Mouse (Mus musculus): ENCODE data around the gene Prkcd. TPM values are rescaled to one million over a fixed set of nuclear protein-coding genes. Genes with fewer than 3 reads are reported as not detected.

Gene Prkcd
- polyA plus RNA-seq, 1 experiment = 287 TPM

- TF ChIP-seq POLR2A (IDR thresholded peaks at IDR 0.05; ENCODE audit: low read depth, low read length) = no peak
- TF ChIP-seq CTCF (IDR thresholded peaks at IDR 0.05; ENCODE audit: extremely low read depth, insufficient read length, insufficient replicate concordance, low read depth, low read length) = no peak
- 17% methylated on average over 8 of the region's 8 CpGs for WGBS
- H3K36me3 ChIP-seq (ENCODE audit: control insufficient read depth, insufficient read depth, low read length) = no peaks in the 10 kb centered on the region; the same call in 1 of the 2 replicates
These were observed 77.8 kb downstream of the Prkcd start, which contains the start of gene Tkt for GRCm38 (mm10) chr14:30548131-30548720. TSS of gene Tkt (plus strand) at chr14:30548359.

More at GRCm38 (mm10) chr14:30548131-30548720, 77.8 kb downstream of the Prkcd start, which contains the start of gene Tkt:
- Histone ChIP-seq H3K4me1 (ENCODE audit: control insufficient read depth, insufficient read depth, insufficient read length, low read length) (peaks cover 16% of the 10 kb centered on the region), H3K4me3 (ENCODE audit: low read depth, low read length) (peak within 1 kb of the TSS; percentile 74), H3K27ac (ENCODE audit: insufficient read depth, low read depth, low read length) (peak within 1 kb of the TSS; percentile 91), H3K27me3 (ENCODE audit: control insufficient read depth, insufficient read depth, low read length) (no peaks in the 10 kb centered on the region)

Other genes starting within 250 kb of the Prkcd start
- gene Dcp1a, start 146.7 kb downstream of the Prkcd start, polyA plus RNA-seq (2012; rRNA removed) = 15.9 and 28.6 TPM in 2 replicates
- gene Cacna1d, start 134.8 kb downstream of the Prkcd start, polyA plus RNA-seq (2012; rRNA removed) = 1.8 and 2.3 TPM in 2 replicates
- 160 and 364 TPM in 2 replicates for gene Tkt, start 77.9 kb downstream of the Prkcd start, polyA plus RNA-seq (2012; rRNA removed)
- 3.9 and 5.6 TPM in 2 replicates for gene Rft1, start 28.1 kb upstream of the Prkcd start, polyA plus RNA-seq (2012; rRNA removed)
- 0.28 and 0.62 TPM in 2 replicates for gene Sfmbt1, start 88.6 kb upstream of the Prkcd start, polyA plus RNA-seq (2012; rRNA removed)
- 7.1 and 11.2 TPM in 2 replicates for gene Tmem110, start 199.4 kb upstream of the Prkcd start, polyA plus RNA-seq (2012; rRNA removed)

Measured in small intestine, adult 2 months (tissue).